Mouse (Mus musculus) C2C12 (cell line): ENCODE data around the gene Tmem131l. TPM values are rescaled to one million over a fixed set of nuclear protein-coding genes. Genes with fewer than 3 reads are reported as not detected.

Experiments used
- H3K27me3 ChIP-seq: one replicate; pipeline ENCODE4 v1.6.1; 2011; ENCODE audit not compliant: control insufficient read depth, insufficient read depth, insufficient read length
- H3K36me3 ChIP-seq: one replicate; pipeline ENCODE4 v1.6.1; 2011; ENCODE audit not compliant: control insufficient read depth, insufficient read depth
- H3K4me3 ChIP-seq: one replicate; pipeline ENCODE4 v1.5.1; 2011; ENCODE audit warnings: mild to moderate bottlenecking, control low read depth; ENCODE audit not compliant: poor library complexity, insufficient read depth, severe bottlenecking
- H3K79me2 ChIP-seq: one replicate; pipeline ENCODE4 v1.6.1; 2011; ENCODE audit not compliant: control insufficient read depth, insufficient read depth
- H3K79me3 ChIP-seq: one replicate; pipeline ENCODE4 v1.6.1; 2011; ENCODE audit warnings: low read depth, control low read depth
- H3ac ChIP-seq: one replicate; pipeline ENCODE3; 2011; ENCODE audit warnings: low read depth; ENCODE audit not compliant: control insufficient read depth, insufficient read length
- CEBPB ChIP-seq: IDR thresholded peaks from one replicate; pipeline ENCODE4 v1.6.1; 2011; ENCODE audit warnings: low read depth, mild to moderate bottlenecking, control low read depth, moderate library complexity
- CTCF ChIP-seq: IDR thresholded peaks from one replicate; pipeline ENCODE4 v1.5.1; 2011; ENCODE audit not compliant: control insufficient read depth, insufficient read depth, insufficient read length
- FOSL1 ChIP-seq: IDR thresholded peaks from one replicate; pipeline ENCODE4 v1.8.0; 2011; ENCODE audit warnings: mild to moderate bottlenecking, low read length; ENCODE audit not compliant: poor library complexity, insufficient read depth, severe bottlenecking
- MAX ChIP-seq: IDR thresholded peaks from one replicate; pipeline ENCODE4 v1.6.1; 2011; ENCODE audit warnings: mild to moderate bottlenecking, control low read depth
- MYOD1 ChIP-seq: IDR thresholded peaks from one replicate; pipeline ENCODE4 v1.6.1; 2011; ENCODE audit warnings: low read depth; ENCODE audit not compliant: control insufficient read depth, insufficient read length
- MYOG ChIP-seq: IDR thresholded peaks from one replicate; pipeline ENCODE4 v1.6.1; 2011; ENCODE audit not compliant: control insufficient read depth, insufficient read length; ENCODE audit errors: extremely low read depth
- USF1 ChIP-seq: IDR thresholded peaks from one replicate; pipeline ENCODE4 v1.6.1; 2011; ENCODE audit warnings: low read depth, mild to moderate bottlenecking, control low read depth, moderate library complexity
- polyA plus RNA-seq: library from polyadenylated mRNA; unstranded; fragments of >200 nt; fragmentation: generic; extraction: Trizol; gene quantifications from one replicate; pipeline ENCODE4 v1.2.1, GENCODE M21; 2012; ENCODE audit warnings: missing spikeins

Tmem131l gene
- polyA plus RNA-seq, 1 experiment: 10.4 TPM

GRCm38 (mm10) chr3:83969081-83969480 is 70.9 kb downstream of the Tmem131l start:
- Histone ChIP-seq H3K79me2 (peaks cover 5% of the 10 kb centered on the region), H3K4me3 (no peak overlapping the region), H3K36me3 (no peaks in the 10 kb centered on the region), H3ac (no peak overlapping the region), H3K27me3 (no peaks in the 10 kb centered on the region), H3K79me3 (no peaks in the 10 kb centered on the region)
- TF ChIP-seq MYOG (no peak), CTCF (no peak), USF1 (no peak), MAX (no peak), CEBPB (no peak), FOSL1 (no peak), MYOD1 (no peak)

GRCm38 (mm10) chr3:83967791-83968190 is 72.2 kb downstream of the Tmem131l start:
- Histone ChIP-seq H3K27me3 (no peaks in the 10 kb centered on the region), H3K79me2 (peaks cover 5% of the 10 kb centered on the region), H3ac (no peak overlapping the region), H3K36me3 (no peaks in the 10 kb centered on the region), H3K4me3 (no peak overlapping the region), H3K79me3 (no peaks in the 10 kb centered on the region)
- TF ChIP-seq MAX: no peak
- no peak for TF ChIP-seq FOSL1
- no peak for TF ChIP-seq USF1
- TF ChIP-seq CEBPB: no peak
- no peak for TF ChIP-seq CTCF
- TF ChIP-seq MYOD1: no peak
- no peak for TF ChIP-seq MYOG

- Histone ChIP-seq H3ac (no peak overlapping the region), H3K36me3 (no peaks in the 10 kb centered on the region), H3K79me2 (peaks cover 5% of the 10 kb centered on the region), H3K27me3 (no peaks in the 10 kb centered on the region), H3K4me3 (no peak overlapping the region), H3K79me3 (no peaks in the 10 kb centered on the region)
- TF ChIP-seq CEBPB (no peak), FOSL1 (no peak), MAX (no peak), MYOD1 (no peak), MYOG (no peak), USF1 (no peak), CTCF (no peak)
Observed at GRCm38 (mm10) chr3:83965333-83965732, 74.6 kb downstream of the Tmem131l start.

DNA sequence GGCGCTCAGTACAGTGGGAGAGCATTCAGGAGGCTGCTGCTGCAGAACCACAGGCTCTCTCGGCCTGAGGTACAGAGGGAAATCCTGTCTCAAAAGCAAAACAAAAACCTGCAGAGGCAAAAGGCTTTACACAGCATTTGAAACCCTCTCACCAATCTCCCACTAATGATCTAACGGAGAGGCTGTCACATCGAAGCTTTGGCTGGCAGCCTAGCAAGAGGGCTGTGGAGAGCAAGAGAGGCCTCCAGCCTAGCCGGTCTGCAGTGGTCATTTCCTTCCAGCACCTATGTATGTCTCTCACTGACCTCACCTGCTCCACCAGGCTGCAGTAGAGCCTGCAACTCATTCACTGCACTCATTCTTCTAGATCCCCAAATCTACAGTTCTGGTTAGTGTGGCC is 76.3 kb downstream of the Tmem131l start:
- no peak overlapping the region for H3K4me3 ChIP-seq
- peaks cover 4% of the 10 kb centered on the region for H3K36me3 ChIP-seq
- no peaks in the 10 kb centered on the region for H3K79me3 ChIP-seq
- no peaks in the 10 kb centered on the region for H3K79me2 ChIP-seq
- H3ac ChIP-seq: no peak overlapping the region
- no peaks in the 10 kb centered on the region for H3K27me3 ChIP-seq
- TF ChIP-seq MYOG: no peak
- TF ChIP-seq USF1: no peak
- TF ChIP-seq MYOD1: no peak
- TF ChIP-seq CTCF: no peak
- no peak for TF ChIP-seq MAX

- Histone ChIP-seq H3K27me3 (no peaks in the 10 kb centered on the region), H3ac (no peak overlapping the region), H3K4me3 (no peak overlapping the region), H3K79me2 (no peaks in the 10 kb centered on the region), H3K36me3 (peaks cover 4% of the 10 kb centered on the region), H3K79me3 (no peaks in the 10 kb centered on the region)
- no peak for TF ChIP-seq MYOG
- TF ChIP-seq MYOD1: peak; percentile 54
- TF ChIP-seq USF1: no peak
- TF ChIP-seq CTCF: no peak
Observed at GRCm38 (mm10) chr3:83962571-83962970, 77.4 kb downstream of the Tmem131l start.

- no peak for TF ChIP-seq MYOG
- no peak for TF ChIP-seq FOSL1
- TF ChIP-seq CEBPB: no peak
- no peaks in the 10 kb centered on the region for H3K79me3 ChIP-seq
- H3ac ChIP-seq: no peak overlapping the region
Observed at GRCm38 (mm10) chr3:83962076-83962475, 77.9 kb downstream of the Tmem131l start.

More at GRCm38 (mm10) chr3:83962076-83962475, 77.9 kb downstream of the Tmem131l start:
- H3K79me2 ChIP-seq: no peaks in the 10 kb centered on the region
- peaks cover 4% of the 10 kb centered on the region for H3K36me3 ChIP-seq
- H3K4me3 ChIP-seq: no peak overlapping the region
- H3K27me3 ChIP-seq: no peaks in the 10 kb centered on the region
